Mouse (Mus musculus) liver, embryonic 13.5 days (tissue): Measurements from ENCODE around the gene Gpr183. TPM values are rescaled to one million over a fixed set of nuclear protein-coding genes. Genes with fewer than 3 reads are reported as not detected.

Source experiments
- ATAC-seq: fragments of 200-750 bp; cut with Nextera tagmentation; 2 replicates; pipeline ENCODE4 v1.8.0; 2017; ENCODE audit warnings: low read depth, mild to moderate bottlenecking, moderate number of reproducible peaks, moderate library complexity
- DNase-seq: peaks from one replicate; pipeline ENCODE4 v3.0.0; 2022
- H3K27ac ChIP-seq: fragments of 300-500 bp; sonication (generic); 2 replicates; pipeline ENCODE4 v1.5.1; 2015; ENCODE audit warnings: moderate library complexity, mild to moderate bottlenecking, inconsistent platforms
- H3K27me3 ChIP-seq: fragments of 300-500 bp; sonication (generic); 2 replicates; pipeline ENCODE4 v1.6.1; 2015; ENCODE audit warnings: mild to moderate bottlenecking, inconsistent platforms
- H3K36me3 ChIP-seq: fragments of 300-500 bp; sonication (generic); 2 replicates; pipeline ENCODE4 v1.6.1; 2015; ENCODE audit warnings: mild to moderate bottlenecking, inconsistent platforms
- H3K4me1 ChIP-seq: fragments of 300-500 bp; sonication (generic); replicated peaks from 2 replicates; pipeline ENCODE4 v1.6.1; 2015; ENCODE audit warnings: inconsistent platforms
- H3K4me2 ChIP-seq: fragments of 300-500 bp; sonication (generic); 2 replicates; pipeline ENCODE4 v1.6.1; 2015; ENCODE audit warnings: inconsistent platforms, mild to moderate bottlenecking, moderate library complexity
- H3K4me3 ChIP-seq: fragments of 300-500 bp; sonication (generic); replicated peaks from 2 replicates; pipeline ENCODE4 v1.5.1; 2015; ENCODE audit warnings: mild to moderate bottlenecking, inconsistent platforms
- H3K9ac ChIP-seq: fragments of 300-500 bp; sonication (generic); 2 replicates; pipeline ENCODE4 v1.6.1; 2015; ENCODE audit warnings: mild to moderate bottlenecking, inconsistent platforms
- H3K9me3 ChIP-seq: fragments of 300-500 bp; sonication (generic); replicated peaks from 2 replicates; pipeline ENCODE4 v1.6.1; 2016; ENCODE audit warnings: inconsistent platforms
- WGBS: fragments of 180-500 bp; shearing (Covaris S2); methylation state at CpG from one replicate; pipeline ENCODE4 v1.1.7; 2015; ENCODE audit not compliant: insufficient replicate concordance; 5-methylcytosine and 5-hydroxymethylcytosine counted together
- polyA plus RNA-seq: library from polyadenylated mRNA; unstranded; fragments of >200 nt; fragmentation: Nextera tagmentation; extraction: Ambion mirVana; gene quantifications from 2 replicates; pipeline ENCODE4 v1.2.1, GENCODE M21; 2015

The Gpr183 gene
- polyA plus RNA-seq, 1 experiment from 2014 or later = 0.96 TPM

GRCm38 (mm10) chr14:121956291-121956690 is 8.7 kb downstream of the Gpr183 start:
- DNase-seq (no peak), ATAC-seq (no peak)
- H3K4me1 ChIP-seq = peaks cover 31% of the 10 kb centered on the region
- no peaks in the 10 kb centered on the region for H3K9me3 ChIP-seq
- no peak overlapping the region for H3K9ac ChIP-seq
- no peaks in the 10 kb centered on the region for H3K27me3 ChIP-seq
- H3K36me3 ChIP-seq = peaks cover 7% of the 10 kb centered on the region; the same call in 1 of the 2 replicates
- WGBS = 61% methylated on average over 5 of the region's 5 CpGs
- no peak overlapping the region for H3K4me3 ChIP-seq
- no peak overlapping the region for H3K4me2 ChIP-seq
- H3K27ac ChIP-seq = no peak overlapping the region; the same call in 1 of the 2 replicates

- Histone ChIP-seq H3K27me3 (no peaks in the 10 kb centered on the region), H3K9ac (no peak overlapping the region), H3K36me3 (peaks cover 7% of the 10 kb centered on the region; the same call in 1 of the 2 replicates), H3K9me3 (no peaks in the 10 kb centered on the region), H3K27ac (no peak overlapping the region), H3K4me1 (peaks cover 30% of the 10 kb centered on the region), H3K4me3 (no peak overlapping the region), H3K4me2 (no peak overlapping the region)
- ATAC-seq (no peak), DNase-seq (no peak)
- 63% methylated on average over 5 of the region's 5 CpGs for WGBS
Measured at GRCm38 (mm10) chr14:121955176-121955795, 9.7 kb downstream of the Gpr183 start.

- peaks cover 33% of the 10 kb centered on the region for H3K4me1 ChIP-seq
- H3K9ac ChIP-seq = no peak overlapping the region
- ATAC-seq (no peak), DNase-seq (no peak)
- no peaks in the 10 kb centered on the region for H3K9me3 ChIP-seq
- no peaks in the 10 kb centered on the region for H3K27me3 ChIP-seq
- no peak overlapping the region for H3K4me2 ChIP-seq
- H3K27ac ChIP-seq = no peak overlapping the region
- no peak overlapping the region for H3K4me3 ChIP-seq
- 90% methylated on average over 12 of the region's 12 CpGs for WGBS
- peaks cover 7% of the 10 kb centered on the region; the same call in 1 of the 2 replicates for H3K36me3 ChIP-seq
Measured at GRCm38 (mm10) chr14:121954608-121955007, 10.4 kb downstream of the Gpr183 start.

- no peak for DNase-seq
- Histone ChIP-seq H3K9me3 (no peaks in the 10 kb centered on the region), H3K27me3 (no peaks in the 10 kb centered on the region), H3K4me2 (no peak overlapping the region), H3K36me3 (peaks cover 7% of the 10 kb centered on the region; the same call in 1 of the 2 replicates), H3K27ac (no peak overlapping the region), H3K4me3 (no peak overlapping the region), H3K4me1 (peaks cover 33% of the 10 kb centered on the region), H3K9ac (no peak overlapping the region)
- WGBS = 83% methylated on average over 11 of the region's 11 CpGs
- ATAC-seq = no peak
Measured at GRCm38 (mm10) chr14:121954129-121954528, 10.9 kb downstream of the Gpr183 start.

- no peak overlapping the region for H3K4me2 ChIP-seq
- H3K9me3 ChIP-seq = no peaks in the 10 kb centered on the region
- ATAC-seq (no peak; the same call in 1 of the 2 replicates), DNase-seq (no peak)
- H3K27ac ChIP-seq = peak overlapping the region; percentile 45; the same call in 1 of the 2 replicates
- 64% methylated on average over 5 of the region's 5 CpGs for WGBS
- no peaks in the 10 kb centered on the region for H3K27me3 ChIP-seq
- no peak overlapping the region for H3K4me3 ChIP-seq
- peaks cover 7% of the 10 kb centered on the region; the same call in 1 of the 2 replicates for H3K36me3 ChIP-seq
- H3K9ac ChIP-seq = no peak overlapping the region
- H3K4me1 ChIP-seq = peaks cover 27% of the 10 kb centered on the region
Measured at GRCm38 (mm10) chr14:121952046-121952400, 13.0 kb downstream of the Gpr183 start.

GRCm38 (mm10) chr14:121951399-121952045 is 13.5 kb downstream of the Gpr183 start:
- Histone ChIP-seq H3K4me1 (peaks cover 23% of the 10 kb centered on the region), H3K9ac (no peak overlapping the region), H3K27me3 (no peaks in the 10 kb centered on the region), H3K9me3 (no peaks in the 10 kb centered on the region), H3K36me3 (peaks cover 7% of the 10 kb centered on the region; the same call in 1 of the 2 replicates), H3K4me3 (no peak overlapping the region), H3K4me2 (no peak overlapping the region), H3K27ac (peak overlapping the region; percentile 45; the same call in 1 of the 2 replicates)
- ATAC-seq (peak; percentile 83), DNase-seq (peak; percentile 13)
- WGBS = 30% methylated on average over 2 of the region's 2 CpGs

- 63% methylated on average over 5 of the region's 5 CpGs for WGBS
- H3K27me3 ChIP-seq = no peaks in the 10 kb centered on the region
- no peak overlapping the region for H3K9ac ChIP-seq
- H3K9me3 ChIP-seq = no peaks in the 10 kb centered on the region
- no peak overlapping the region for H3K4me3 ChIP-seq
- peaks cover 20% of the 10 kb centered on the region for H3K4me1 ChIP-seq
- peaks cover 7% of the 10 kb centered on the region; the same call in 1 of the 2 replicates for H3K36me3 ChIP-seq
- H3K27ac ChIP-seq = no peak overlapping the region
- no peak for ATAC-seq
- no peak overlapping the region for H3K4me2 ChIP-seq
- no peak for DNase-seq
Measured at GRCm38 (mm10) chr14:121949897-121950296, 15.1 kb downstream of the Gpr183 start.

GRCm38 (mm10) chr14:121949436-121949835 is 15.6 kb downstream of the Gpr183 start:
- no peak for ATAC-seq
- Histone ChIP-seq H3K4me1 (peaks cover 20% of the 10 kb centered on the region), H3K36me3 (peaks cover 4% of the 10 kb centered on the region; the same call in 1 of the 2 replicates), H3K4me2 (no peak overlapping the region), H3K4me3 (no peak overlapping the region), H3K27ac (no peak overlapping the region), H3K9ac (no peak overlapping the region), H3K9me3 (no peaks in the 10 kb centered on the region), H3K27me3 (no peaks in the 10 kb centered on the region)
- DNase-seq = no peak
- WGBS = 64% methylated on average over 3 of the region's 3 CpGs

GRCm38 (mm10) chr14:121947966-121948365 is 17.0 kb downstream of the Gpr183 start:
- Histone ChIP-seq H3K9me3 (no peaks in the 10 kb centered on the region), H3K36me3 (0 out of 2 replicates have a peak, but pooled peaks cover 3% of the 10 kb centered on the region), H3K4me1 (peaks cover 20% of the 10 kb centered on the region), H3K27ac (no peak overlapping the region), H3K4me2 (no peak overlapping the region), H3K9ac (no peak overlapping the region), H3K4me3 (no peak overlapping the region), H3K27me3 (no peaks in the 10 kb centered on the region)
- no peak for ATAC-seq
- DNase-seq = no peak
- 61% methylated on average over 3 of the region's 3 CpGs for WGBS

- no peaks in the 10 kb centered on the region for H3K9me3 ChIP-seq
- peaks cover 20% of the 10 kb centered on the region for H3K4me1 ChIP-seq
- no peaks in the 10 kb centered on the region for H3K36me3 ChIP-seq
- no peak overlapping the region for H3K9ac ChIP-seq
- 59% methylated on average over 8 of the region's 8 CpGs for WGBS
- no peak overlapping the region for H3K27ac ChIP-seq
- ATAC-seq (no peak), DNase-seq (no peak)
- no peak overlapping the region for H3K4me2 ChIP-seq
- H3K27me3 ChIP-seq = no peaks in the 10 kb centered on the region
- H3K4me3 ChIP-seq = no peak overlapping the region
Measured at GRCm38 (mm10) chr14:121947201-121947760, 17.7 kb downstream of the Gpr183 start.

GRCm38 (mm10) chr14:121946728-121947127 is 18.3 kb downstream of the Gpr183 start:
- Histone ChIP-seq H3K9ac (no peak overlapping the region), H3K4me2 (no peak overlapping the region), H3K9me3 (no peaks in the 10 kb centered on the region), H3K27ac (no peak overlapping the region), H3K4me3 (no peak overlapping the region), H3K36me3 (no peaks in the 10 kb centered on the region), H3K4me1 (peaks cover 15% of the 10 kb centered on the region), H3K27me3 (no peaks in the 10 kb centered on the region)
- ATAC-seq = no peak
- no peak for DNase-seq
- WGBS = 66% methylated on average over 8 of the region's 8 CpGs
